Mouse (Mus musculus) gastrocnemius, postnatal 14 days (tissue): ENCODE measurements at regions not wholly inside any gene's neighbourhood (a gene's known extent, or its start where the extent isn't known, plus 50 kb on each side); places are given as distances from the start of the nearest gene placed in this dataset.
A peak's percentile ranks its signal among the peaks of the same experiment; 100 is the strongest.
"Not testable (repeated sequence)": the region's sequence is repeated elsewhere in the genome, so short reads cannot be mapped to it uniquely, and the experiment has no call there.

Source experiments
- DNase-seq: peaks from one replicate; pipeline ENCODE4 v3.0.0; 2021; ENCODE audit warnings: mixed read lengths
- intact Hi-C: fragments of 180-260 bp; cut with DNase I; formaldehyde crosslinking; loops from one replicate; pipeline ENCODE4 v1.15.1; 2025; ENCODE audit warnings: low total_unique reads

GRCm38 (mm10) chr10:36884198-36884597, 90.1 kb upstream of the Hdac2 start:
- no peak for DNase-seq
- intact Hi-C loops = no loop called here

DNA sequence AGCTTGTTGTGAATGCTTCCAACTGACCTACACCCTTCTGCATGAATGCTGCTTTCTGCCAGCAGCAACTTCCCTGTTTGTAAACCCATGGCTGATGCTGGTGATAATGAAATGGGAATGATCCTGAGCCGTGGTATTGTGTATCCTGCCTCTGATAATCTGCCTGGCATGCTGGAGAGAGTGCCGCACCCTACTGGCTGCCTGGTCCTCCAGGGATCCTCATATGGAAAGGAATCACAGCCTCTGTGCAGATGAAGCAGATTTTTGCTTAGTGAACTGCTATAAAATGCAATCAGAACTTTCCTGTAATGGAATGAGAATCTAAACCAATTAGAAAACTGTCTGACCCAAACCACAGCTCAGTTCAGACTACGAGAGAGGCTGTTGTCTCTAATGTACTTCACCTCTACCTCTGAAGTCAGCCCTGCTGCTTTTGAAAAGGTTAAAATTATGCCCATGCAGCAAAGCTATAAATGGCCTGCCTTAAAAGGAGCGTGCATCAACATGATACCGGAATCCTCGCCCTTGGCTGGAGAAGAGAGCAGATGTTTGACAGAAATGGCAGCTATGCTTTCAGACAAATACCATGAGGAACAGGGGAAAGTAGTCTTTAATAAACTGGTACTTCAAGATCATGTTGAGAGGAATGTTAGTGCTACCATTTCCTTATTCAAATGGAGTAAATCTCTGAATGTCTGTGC, 76.3 kb upstream of the Hdac2 start:
- DNase-seq = peak; percentile 31
- intact Hi-C loops = no loop called here

- no peak for DNase-seq
- intact Hi-C loops = no loop called here
Measured at GRCm38 (mm10) chr10:36908861-36909260, 65.5 kb upstream of the Hdac2 start.

DNA sequence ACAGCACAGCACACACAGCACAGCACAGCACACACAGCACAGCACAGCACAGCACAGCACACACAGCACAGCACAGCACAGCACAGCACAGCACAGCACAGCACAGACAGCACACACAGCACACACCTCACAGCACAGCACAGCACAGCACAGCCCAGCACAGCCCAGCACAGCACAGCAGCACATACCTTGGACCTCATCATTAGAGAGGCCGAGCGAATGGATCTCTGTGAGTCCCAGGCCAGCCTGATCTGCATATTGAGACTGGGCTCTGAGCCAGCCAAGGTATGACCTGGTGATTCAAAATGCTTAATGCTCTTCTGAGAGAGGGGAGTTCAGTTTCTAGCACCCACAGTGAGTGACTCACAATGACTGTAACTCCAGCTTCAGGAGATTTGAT, 56.3 kb upstream of the Hdac2 start:
- intact Hi-C loops, DNase-seq: not testable (repeated sequence)

DNA sequence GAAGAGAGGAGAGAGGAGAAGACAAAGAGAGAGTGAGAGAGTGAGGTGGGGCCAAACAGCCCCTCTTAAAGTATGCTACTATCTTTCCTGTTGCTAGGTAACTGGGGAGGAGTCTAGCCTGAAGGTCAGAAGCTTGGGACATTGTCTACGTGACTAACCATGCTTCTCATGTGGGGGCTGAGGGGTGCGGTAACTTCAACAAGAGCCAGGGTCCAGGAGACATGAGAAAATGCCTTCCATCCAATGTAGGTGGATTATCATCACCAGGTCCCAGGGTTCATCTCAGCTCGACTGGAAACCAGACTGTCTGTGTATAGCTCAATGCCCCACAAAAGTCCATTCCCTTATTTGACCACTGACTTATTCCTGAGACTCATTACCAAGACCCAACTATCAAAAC, 50.6 kb upstream of the Hdac2 start:
- DNase-seq = no peak
- intact Hi-C loops = no loop called here

DNA sequence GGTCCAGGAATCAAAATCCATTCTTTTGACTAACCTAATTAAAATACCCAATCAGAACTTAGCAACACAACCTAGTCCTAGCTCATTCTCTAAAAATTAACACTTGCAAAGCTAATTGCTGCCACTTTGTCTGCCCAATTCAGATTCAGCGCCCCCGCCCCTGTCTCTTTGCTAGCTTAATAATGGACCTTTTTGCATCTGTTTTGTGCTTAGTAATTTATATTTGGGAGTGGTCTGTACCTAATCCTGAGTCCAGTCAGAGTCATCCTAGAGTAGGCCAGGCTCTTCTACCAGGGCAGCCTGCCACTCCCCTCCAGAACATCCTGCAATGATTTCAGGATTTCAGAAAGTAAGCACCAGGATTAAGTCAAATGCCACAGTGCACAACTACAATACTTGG, 50.2 kb upstream of the Hdac2 start:
- intact Hi-C loops = no loop called here
- no peak for DNase-seq
